Mouse (Mus musculus) frontal cortex, adult 2 months (tissue): ENCODE measurements around the gene Il6ra. TPM values are rescaled to one million over a fixed set of nuclear protein-coding genes. Genes with fewer than 3 reads are reported as not detected.

Experiments used
- DNase-seq, 2 experiments: peaks; one replicate each; pipeline ENCODE4 v3.0.0; 2022; ENCODE audit warnings: low spot score in 1 of 2; ENCODE audit errors: extremely low spot score in 1 of 2
- polyA plus RNA-seq: library from polyadenylated mRNA; depleted of rRNA; stranded (reverse); fragments of >200 nt; gene quantifications from 2 replicates; pipeline ENCODE4 v1.2.3, GENCODE M21; 2012

The Il6ra gene
- polyA plus RNA-seq, 1 experiment, result 2.3 TPM

GRCm38 (mm10) chr3:89858888-89859287, 54.1 kb downstream of the Il6ra start:
- peak; percentile 73 to 85 for DNase-seq

DNA sequence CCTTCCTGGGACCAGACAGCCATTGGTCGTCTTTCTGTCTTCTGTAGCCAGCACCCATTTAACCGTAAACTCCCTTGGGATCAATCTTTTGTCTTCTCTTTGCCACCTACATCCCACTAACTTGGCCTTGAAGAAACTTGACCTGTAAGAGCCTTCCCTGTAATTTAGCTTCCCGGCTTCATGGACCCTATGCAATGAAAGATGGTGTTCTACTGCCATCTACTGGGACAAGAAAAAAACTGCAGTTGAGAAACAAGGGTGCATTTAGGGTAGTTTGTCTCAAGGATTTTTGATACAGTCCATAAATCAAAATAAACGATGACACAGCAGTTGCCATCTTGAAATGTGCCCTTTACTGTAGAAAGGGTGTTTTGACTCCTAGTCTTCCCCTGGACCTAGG, 54.9 kb downstream of the Il6ra start:
- DNase-seq, result peak in 1 of 2 experiments; percentile 70

DNA sequence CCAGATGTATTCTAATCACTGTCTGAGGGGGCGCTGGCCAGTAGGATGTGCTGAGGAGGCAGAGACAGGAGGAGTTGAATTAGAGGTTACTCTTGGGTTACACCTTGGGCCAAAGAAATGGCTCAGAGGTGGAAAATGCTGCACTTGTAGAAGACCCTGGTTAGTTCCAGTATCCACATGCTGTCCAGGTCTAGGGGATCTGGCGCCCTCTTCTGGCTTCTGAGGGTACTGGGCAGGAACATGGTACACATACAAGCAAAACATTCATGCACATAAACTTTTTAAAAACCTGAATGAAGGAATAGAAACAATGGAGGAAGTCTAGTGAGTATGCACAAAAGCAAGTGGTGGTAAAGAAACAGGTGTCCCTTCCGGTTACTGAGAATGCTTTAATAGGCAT, 55.6 kb downstream of the Il6ra start:
- DNase-seq, result no peak

GRCm38 (mm10) chr3:89853752-89854151, 59.2 kb downstream of the Il6ra start:
- no peak for DNase-seq

- no peak for DNase-seq
Observed at GRCm38 (mm10) chr3:89848083-89848482, 64.9 kb downstream of the Il6ra start.

- DNase-seq, result no peak
Observed at GRCm38 (mm10) chr3:89847596-89847995, 65.4 kb downstream of the Il6ra start.

DNA sequence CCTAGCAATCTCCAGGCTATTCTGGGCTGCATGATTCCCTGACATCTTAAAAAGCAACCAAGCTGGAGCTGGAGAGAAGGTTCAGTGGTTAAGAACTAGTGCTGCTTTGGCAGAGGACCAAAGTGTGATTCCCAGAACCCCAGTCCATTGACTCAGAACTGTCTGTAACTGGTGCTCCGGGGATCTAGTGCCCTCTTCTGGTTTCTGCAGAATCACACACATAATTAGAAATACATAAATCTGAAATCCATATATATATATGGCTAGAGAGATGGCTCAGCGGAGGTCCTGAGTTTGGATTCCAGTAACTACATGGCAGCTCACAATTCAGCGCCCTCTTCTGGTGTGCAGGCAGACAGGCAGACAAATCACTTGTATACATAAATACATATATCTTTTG, 65.9 kb downstream of the Il6ra start:
- no peak for DNase-seq

DNA sequence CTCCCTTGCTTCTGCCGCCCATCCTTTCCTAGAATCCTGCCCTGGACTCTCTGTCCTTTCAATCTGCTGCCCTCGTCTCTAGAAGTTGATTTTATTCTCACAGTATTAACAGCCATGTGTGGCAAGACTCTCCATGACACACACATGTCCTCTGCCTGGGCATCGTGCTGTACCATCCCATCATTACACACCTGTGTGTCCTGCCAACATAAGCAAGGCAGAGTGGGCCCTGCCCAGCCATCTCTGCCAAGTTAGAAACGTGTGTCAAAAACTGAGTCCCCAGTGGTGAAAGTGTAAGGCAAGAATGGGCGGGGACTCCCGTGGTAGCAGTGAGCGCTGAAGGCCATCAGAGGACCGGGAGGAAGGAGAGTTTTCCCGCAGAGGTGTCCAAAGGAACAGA, 67.2 kb downstream of the Il6ra start:
- no peak for DNase-seq

- DNase-seq, result no peak
Observed at GRCm38 (mm10) chr3:89843148-89843547, 69.8 kb downstream of the Il6ra start.

DNA sequence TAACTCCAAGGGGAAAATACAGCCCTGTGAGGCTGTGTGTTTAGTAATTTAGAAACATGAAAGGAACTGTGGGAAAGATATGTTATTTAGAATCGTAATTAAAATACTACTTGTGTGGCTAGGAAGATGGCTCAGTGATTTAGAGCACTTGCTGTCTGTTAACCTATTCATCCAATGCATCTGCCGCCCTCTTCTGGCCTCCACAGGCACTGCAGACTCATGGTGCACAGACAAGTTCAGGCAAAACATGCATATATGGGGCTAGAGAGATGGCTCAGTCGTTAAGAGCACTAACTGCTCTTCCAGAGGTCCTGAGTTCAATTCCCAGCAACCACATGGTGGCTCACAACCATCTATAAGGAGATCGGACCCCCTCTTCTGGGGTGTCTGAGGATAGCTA, 70.7 kb downstream of the Il6ra start:
- no peak for DNase-seq

DNA sequence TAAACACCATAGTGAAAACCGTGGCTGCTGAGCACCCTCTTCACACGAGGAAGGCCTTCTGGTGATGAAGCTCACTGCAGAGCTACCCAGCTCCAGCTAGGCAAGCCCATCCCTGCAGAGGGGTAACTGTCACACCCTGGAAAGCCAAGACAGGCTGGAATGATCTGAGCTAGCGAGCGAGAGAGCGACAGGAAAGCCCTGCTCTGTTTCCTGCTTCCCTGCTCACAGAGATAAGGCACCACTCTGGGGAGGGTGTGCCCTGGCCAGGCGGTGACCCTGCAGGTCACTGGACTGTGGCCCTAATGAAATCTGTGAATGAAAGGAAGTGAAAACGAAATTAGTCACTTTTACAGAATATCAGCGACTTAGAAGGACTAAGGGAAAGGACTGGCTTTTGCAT, 77.6 kb downstream of the Il6ra start:
- no peak for DNase-seq

- no peak for DNase-seq
Observed at GRCm38 (mm10) chr3:89830815-89831591, 82.0 kb downstream of the Il6ra start, which contains the start of gene She. Gene She (plus strand): TSS chr3:89831370.

- no peak for DNase-seq
Observed at GRCm38 (mm10) chr3:89826295-89826694, 86.7 kb downstream of the Il6ra start.

- no peak for DNase-seq
Observed at GRCm38 (mm10) chr3:89823594-89823993, 89.4 kb downstream of the Il6ra start.

GRCm38 (mm10) chr3:89821548-89822480, 91.2 kb downstream of the Il6ra start:
- DNase-seq, result no peak

DNA sequence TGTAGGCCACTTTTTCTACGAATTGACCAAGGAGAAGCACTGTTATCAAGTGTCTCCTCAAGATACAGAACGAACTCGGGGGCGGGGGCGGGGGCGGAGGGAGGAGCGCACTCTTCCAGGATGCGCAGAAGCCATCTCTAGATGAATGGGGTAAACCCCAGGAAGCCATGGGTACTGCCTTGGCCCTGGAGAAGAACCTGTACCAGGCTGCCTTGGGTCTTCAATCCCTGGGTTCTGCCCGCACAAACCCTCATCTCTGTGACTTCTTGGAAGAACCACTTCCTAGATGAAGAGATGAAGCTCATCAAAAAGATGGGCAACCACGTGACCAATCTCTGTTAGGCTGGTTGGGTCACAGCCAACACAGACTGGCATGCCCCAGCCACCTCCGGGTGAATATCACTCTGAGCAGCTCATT, 91.9 kb downstream of the Il6ra start:
- no peak for DNase-seq

DNA sequence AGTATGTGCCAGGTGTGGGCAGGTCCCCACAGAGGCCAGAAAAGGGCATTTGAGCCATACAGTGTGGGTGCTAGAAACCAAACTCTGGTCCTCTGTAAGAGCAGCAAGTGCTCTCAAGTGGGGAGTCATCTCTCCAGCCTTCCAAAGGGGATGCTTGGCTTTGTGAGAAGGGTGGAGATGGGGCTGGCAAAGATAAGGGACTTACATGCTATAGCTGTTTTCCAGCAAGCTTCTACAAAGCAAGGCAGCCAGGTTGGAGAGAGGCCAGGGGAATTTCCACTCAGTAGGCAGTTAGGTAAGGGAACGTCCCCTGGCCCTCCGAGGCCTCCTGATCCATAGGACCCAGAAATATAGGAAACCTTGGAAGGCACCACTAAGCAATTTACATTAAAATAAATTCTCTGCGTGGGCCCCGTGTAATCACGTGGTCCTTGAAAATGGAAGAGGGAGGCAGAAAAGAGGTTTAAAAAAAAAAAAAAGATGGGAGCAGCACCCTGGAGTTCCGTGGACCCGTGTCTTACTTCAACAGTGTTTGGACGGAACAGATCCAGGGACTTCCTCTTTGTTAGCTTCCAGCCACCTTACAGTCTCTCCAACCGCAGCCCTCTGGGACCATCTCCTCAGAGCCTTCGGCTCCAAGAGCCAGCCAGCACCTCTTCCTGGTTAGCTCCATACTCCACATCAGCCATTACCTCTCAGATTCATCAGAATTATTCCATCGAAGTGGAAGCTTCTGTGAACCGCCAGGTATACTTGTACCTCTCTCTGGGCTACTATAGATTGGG, 92.5 kb downstream of the Il6ra start:
- DNase-seq, result no peak

GRCm38 (mm10) chr3:89819897-89820296, 93.1 kb downstream of the Il6ra start:
- no peak for DNase-seq

DNA sequence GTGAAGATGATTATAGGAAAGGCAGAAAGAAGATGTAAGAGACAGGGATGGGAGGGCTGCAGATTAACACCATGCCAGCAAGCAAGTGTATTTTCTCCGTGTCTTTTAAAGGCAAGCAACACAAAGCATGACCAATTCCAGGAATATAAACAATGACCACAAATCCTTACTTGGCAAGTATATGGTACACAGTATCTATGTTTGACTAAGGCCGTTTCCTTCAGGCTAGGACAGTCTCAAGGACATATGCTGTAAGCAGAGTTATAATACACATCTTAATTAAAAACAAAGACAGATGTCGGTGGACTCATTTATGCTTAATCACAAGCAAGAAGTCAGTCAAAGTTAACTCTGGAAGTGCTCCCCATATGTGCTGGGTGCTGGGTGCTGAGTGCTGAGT, 94.4 kb downstream of the Il6ra start:
- no peak for DNase-seq

DNA sequence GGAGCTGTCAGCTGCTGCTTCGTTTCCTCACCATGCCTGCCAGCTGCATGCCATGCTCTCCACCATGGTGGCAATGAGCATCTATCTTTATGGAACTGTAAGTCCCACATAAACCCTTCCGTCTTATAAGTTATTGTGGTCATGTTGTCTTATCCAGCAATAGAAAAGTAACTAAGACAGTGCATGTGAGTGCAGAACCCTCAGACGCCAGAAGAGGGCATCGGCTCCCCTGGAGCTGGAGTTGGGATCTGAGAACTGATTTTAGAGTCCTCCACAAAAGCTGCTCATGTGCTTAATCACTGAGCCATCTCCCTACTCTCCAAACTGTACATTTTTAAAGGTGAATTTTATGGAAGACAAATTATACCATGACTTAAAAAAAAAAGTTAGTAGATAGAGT, 95.9 kb downstream of the Il6ra start:
- DNase-seq, result peak in 1 of 2 experiments; percentile 9
